Mouse (Mus musculus): ENCODE measurements around the gene Scrn3. TPM values are rescaled to one million over a fixed set of nuclear protein-coding genes. Genes with fewer than 3 reads are reported as not detected.

The Scrn3 gene
- polyA plus RNA-seq, 1 experiment from 2014 or later = 7.8 TPM

DNA sequence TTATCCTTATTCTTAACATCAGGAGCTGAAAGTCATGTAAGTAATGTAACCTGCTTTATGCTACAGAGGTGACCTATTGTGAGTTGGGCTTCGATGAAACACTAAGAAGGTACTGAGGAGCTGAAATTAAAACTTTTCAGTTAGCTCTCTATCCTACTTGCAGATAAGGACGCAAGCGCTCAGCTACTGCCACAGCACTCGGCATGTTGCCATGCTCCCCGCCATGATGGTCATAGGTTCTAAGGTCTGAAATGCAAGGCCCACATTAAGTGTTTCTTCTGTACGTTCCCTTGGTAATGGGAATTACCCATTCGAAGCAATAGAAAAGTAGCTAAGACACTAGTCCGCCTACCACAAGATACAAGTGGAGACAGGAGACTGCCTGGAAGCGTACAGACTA is 9.7 kb upstream of the Scrn3 start:
- Histone ChIP-seq H3K4me2 (replicated peaks; ENCODE audit: low read depth) (no peak overlapping the region), H3K4me1 (replicated peaks; ENCODE audit: control insufficient read depth, insufficient read depth, low read length) (no peaks in the 10 kb centered on the region), H3K27me3 (replicated peaks; ENCODE audit: control insufficient read depth, insufficient read depth, low read length) (no peaks in the 10 kb centered on the region), H3K27ac (ENCODE audit: low read depth, low read length) (no peak overlapping the region), H3K9ac (ENCODE audit: low read depth, low read length) (no peak overlapping the region), H3K36me3 (ENCODE audit: control insufficient read depth, insufficient read depth) (peaks cover 54% of the 10 kb centered on the region), H3K9me3 (ENCODE audit: control insufficient read depth) (no peaks in the 10 kb centered on the region), H3K4me3 (ENCODE audit: low read depth, low read length) (no peak overlapping the region)
- TF ChIP-seq CTCF (IDR thresholded peaks at IDR 0.05; ENCODE audit: low read depth) = no peak
- ATAC-seq = no peak
- 94% methylated on average over 9 of the region's 9 CpGs for WGBS

DNA sequence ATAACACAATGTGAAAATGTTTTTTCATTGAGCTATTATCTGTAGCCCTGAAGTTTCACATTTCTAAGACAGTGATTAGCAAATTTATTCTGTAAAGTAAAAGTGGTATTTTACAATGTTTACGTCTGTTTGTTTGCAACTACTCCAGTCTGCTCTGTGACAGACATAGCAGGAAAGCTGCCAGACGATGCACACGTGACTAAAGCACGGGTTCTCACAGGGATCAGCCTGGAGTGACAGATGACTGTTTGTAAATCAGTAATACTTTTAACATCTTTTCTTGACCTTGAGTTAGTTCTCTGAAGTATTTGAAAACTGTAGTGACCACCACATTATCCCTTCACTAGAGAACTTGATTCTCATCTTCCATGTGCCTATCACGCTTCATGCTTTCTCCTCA is 7.9 kb upstream of the Scrn3 start:
- no peak overlapping the region for H3K4me2 ChIP-seq (replicated peaks; ENCODE audit: low read depth)
- no peaks in the 10 kb centered on the region for H3K9me3 ChIP-seq (ENCODE audit: control insufficient read depth)
- H3K4me3 ChIP-seq (ENCODE audit: low read depth, low read length) = no peak overlapping the region
- ATAC-seq = no peak
- H3K27ac ChIP-seq (ENCODE audit: low read depth, low read length) = no peak overlapping the region
- 80% methylated on average over 5 of the region's 5 CpGs for WGBS
- peaks cover 55% of the 10 kb centered on the region for H3K36me3 ChIP-seq (ENCODE audit: control insufficient read depth, insufficient read depth)
- no peaks in the 10 kb centered on the region for H3K27me3 ChIP-seq (replicated peaks; ENCODE audit: control insufficient read depth, insufficient read depth, low read length)
- no peak overlapping the region for H3K9ac ChIP-seq (ENCODE audit: low read depth, low read length)
- H3K4me1 ChIP-seq (replicated peaks; ENCODE audit: control insufficient read depth, insufficient read depth, low read length) = no peaks in the 10 kb centered on the region
- TF ChIP-seq CTCF (IDR thresholded peaks at IDR 0.05; ENCODE audit: low read depth) = no peak

DNA sequence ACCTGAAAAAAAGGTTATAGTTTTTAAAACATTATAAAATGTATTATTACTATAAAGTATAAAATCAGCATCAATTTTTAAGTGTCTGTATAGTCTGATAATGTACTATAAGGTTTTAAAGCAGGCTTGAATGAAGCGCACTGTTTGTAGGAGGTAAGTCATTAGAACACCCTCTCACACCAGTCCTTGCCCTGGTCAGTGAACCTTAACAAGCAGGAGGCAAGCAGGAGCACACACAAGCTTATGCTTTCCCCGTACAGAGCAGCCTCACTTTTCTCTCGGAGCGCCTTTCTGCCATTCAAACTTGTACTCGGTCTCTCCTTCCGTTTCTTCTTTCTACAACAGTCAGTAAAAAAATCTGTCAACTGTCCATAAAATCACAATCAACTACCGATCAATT is 6.4 kb upstream of the Scrn3 start:
- no peak for TF ChIP-seq CTCF (IDR thresholded peaks at IDR 0.05; ENCODE audit: low read depth)
- no peaks in the 10 kb centered on the region for H3K9me3 ChIP-seq (ENCODE audit: control insufficient read depth)
- no peak overlapping the region for H3K27ac ChIP-seq (ENCODE audit: low read depth, low read length)
- H3K4me1 ChIP-seq (replicated peaks; ENCODE audit: control insufficient read depth, insufficient read depth, low read length) = no peaks in the 10 kb centered on the region
- no peak for ATAC-seq
- H3K36me3 ChIP-seq (ENCODE audit: control insufficient read depth, insufficient read depth) = peaks cover 48% of the 10 kb centered on the region
- no peak overlapping the region for H3K4me2 ChIP-seq (replicated peaks; ENCODE audit: low read depth)
- H3K4me3 ChIP-seq (ENCODE audit: low read depth, low read length) = no peak overlapping the region
- no peaks in the 10 kb centered on the region for H3K27me3 ChIP-seq (replicated peaks; ENCODE audit: control insufficient read depth, insufficient read depth, low read length)
- 92% methylated on average over 7 of the region's 7 CpGs for WGBS
- H3K9ac ChIP-seq (ENCODE audit: low read depth, low read length) = no peak overlapping the region

DNA sequence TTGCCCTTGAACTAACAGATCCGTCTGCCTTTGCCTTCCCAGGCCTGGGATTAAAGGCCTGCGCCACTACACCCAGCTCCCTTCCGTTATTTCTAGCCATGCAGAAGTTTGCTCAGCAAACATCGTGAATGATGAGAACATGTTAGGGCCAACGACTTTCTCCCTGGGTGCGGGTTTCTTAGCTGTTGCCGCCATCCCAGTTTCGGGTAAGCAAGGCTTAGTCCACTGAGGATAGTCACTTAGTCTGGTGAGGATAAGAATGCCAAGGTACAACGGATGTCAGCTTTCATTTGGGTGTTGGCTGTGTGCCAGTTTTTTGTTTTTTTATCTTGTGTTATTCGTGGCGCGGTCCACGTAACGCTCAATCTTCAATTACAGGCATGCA is 708 bp downstream of the Scrn3 start:
- H3K4me3 ChIP-seq (ENCODE audit: low read depth, low read length) = peak overlapping the region; percentile 67
- peaks cover 8% of the 10 kb centered on the region for H3K36me3 ChIP-seq (ENCODE audit: control insufficient read depth, insufficient read depth)
- no peak overlapping the region for H3K9ac ChIP-seq (ENCODE audit: low read depth, low read length)
- ATAC-seq = peak; percentile 58
- H3K9me3 ChIP-seq (ENCODE audit: control insufficient read depth) = no peaks in the 10 kb centered on the region
- H3K4me1 ChIP-seq (replicated peaks; ENCODE audit: control insufficient read depth, insufficient read depth, low read length) = no peaks in the 10 kb centered on the region
- H3K27me3 ChIP-seq (replicated peaks; ENCODE audit: control insufficient read depth, insufficient read depth, low read length) = no peaks in the 10 kb centered on the region
- 21% methylated on average over 14 of the region's 14 CpGs for WGBS
- TF ChIP-seq CTCF (IDR thresholded peaks at IDR 0.05; ENCODE audit: low read depth) = no peak
- peak overlapping the region; percentile 71 for H3K4me2 ChIP-seq (replicated peaks; ENCODE audit: low read depth)
- peak overlapping the region; percentile 69; the same call in 1 of the 2 replicates for H3K27ac ChIP-seq (ENCODE audit: low read depth, low read length)

DNA sequence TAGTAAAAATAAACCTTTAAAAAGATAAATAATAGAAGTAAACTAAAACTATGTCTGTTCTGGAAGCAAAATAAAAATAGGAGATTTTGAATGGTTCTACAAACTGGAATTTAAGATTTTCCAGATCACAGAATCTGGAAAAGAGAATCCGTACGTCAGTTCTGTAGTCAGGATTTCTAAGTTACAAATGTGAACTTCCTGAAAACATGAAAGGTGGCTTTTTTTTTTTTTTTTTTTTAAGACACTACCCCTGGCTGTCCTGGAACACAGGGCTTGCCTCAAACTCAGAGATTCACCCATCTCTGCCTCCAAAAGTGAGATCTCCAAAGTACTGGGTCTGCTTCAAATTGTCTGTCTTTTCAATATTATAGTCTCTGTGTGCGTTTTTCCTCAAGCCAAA is 1.9 kb downstream of the Scrn3 start:
- no peak for TF ChIP-seq CTCF (IDR thresholded peaks at IDR 0.05; ENCODE audit: low read depth)
- H3K36me3 ChIP-seq (ENCODE audit: control insufficient read depth, insufficient read depth) = peaks cover 5% of the 10 kb centered on the region; the same call in 1 of the 2 replicates
- H3K4me2 ChIP-seq (replicated peaks; ENCODE audit: low read depth) = no peak overlapping the region
- H3K4me3 ChIP-seq (ENCODE audit: low read depth, low read length) = no peak overlapping the region
- WGBS = 92% methylated on average over 3 of the region's 3 CpGs
- H3K27ac ChIP-seq (ENCODE audit: low read depth, low read length) = no peak overlapping the region
- no peaks in the 10 kb centered on the region for H3K27me3 ChIP-seq (replicated peaks; ENCODE audit: control insufficient read depth, insufficient read depth, low read length)
- no peaks in the 10 kb centered on the region for H3K9me3 ChIP-seq (ENCODE audit: control insufficient read depth)
- no peak overlapping the region for H3K9ac ChIP-seq (ENCODE audit: low read depth, low read length)
- no peak for ATAC-seq
- no peaks in the 10 kb centered on the region for H3K4me1 ChIP-seq (replicated peaks; ENCODE audit: control insufficient read depth, insufficient read depth, low read length)

DNA sequence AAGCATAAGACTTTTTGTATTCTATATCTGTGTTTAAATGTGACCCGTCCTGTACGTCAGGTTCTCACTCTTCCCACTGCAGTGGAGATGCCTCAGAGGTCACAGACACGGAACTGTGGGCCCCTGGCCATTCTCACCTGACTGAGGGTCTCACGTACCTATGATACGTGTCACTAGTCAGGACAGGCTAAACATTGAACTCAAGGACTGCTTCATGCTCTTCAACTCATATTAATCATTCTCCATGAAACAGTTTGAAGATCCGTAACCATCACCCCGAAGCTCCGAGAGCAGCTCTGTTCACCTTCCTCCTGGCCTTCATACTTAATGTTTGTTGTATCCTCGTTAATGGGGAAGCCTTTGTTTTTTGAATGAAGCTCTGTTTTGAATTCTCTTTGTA is 5.0 kb downstream of the Scrn3 start:
- Histone ChIP-seq H3K9ac (ENCODE audit: low read depth, low read length) (no peak overlapping the region), H3K36me3 (ENCODE audit: control insufficient read depth, insufficient read depth) (0 out of 2 replicates have a peak, but pooled peaks cover 5% of the 10 kb centered on the region), H3K27ac (ENCODE audit: low read depth, low read length) (no peak overlapping the region), H3K4me1 (replicated peaks; ENCODE audit: control insufficient read depth, insufficient read depth, low read length) (no peaks in the 10 kb centered on the region), H3K27me3 (replicated peaks; ENCODE audit: control insufficient read depth, insufficient read depth, low read length) (no peaks in the 10 kb centered on the region), H3K9me3 (ENCODE audit: control insufficient read depth) (no peaks in the 10 kb centered on the region), H3K4me3 (ENCODE audit: low read depth, low read length) (no peak overlapping the region), H3K4me2 (replicated peaks; ENCODE audit: low read depth) (no peak overlapping the region)
- 93% methylated on average over 9 of the region's 9 CpGs for WGBS
- ATAC-seq = no peak
- TF ChIP-seq CTCF (IDR thresholded peaks at IDR 0.05; ENCODE audit: low read depth) = no peak

DNA sequence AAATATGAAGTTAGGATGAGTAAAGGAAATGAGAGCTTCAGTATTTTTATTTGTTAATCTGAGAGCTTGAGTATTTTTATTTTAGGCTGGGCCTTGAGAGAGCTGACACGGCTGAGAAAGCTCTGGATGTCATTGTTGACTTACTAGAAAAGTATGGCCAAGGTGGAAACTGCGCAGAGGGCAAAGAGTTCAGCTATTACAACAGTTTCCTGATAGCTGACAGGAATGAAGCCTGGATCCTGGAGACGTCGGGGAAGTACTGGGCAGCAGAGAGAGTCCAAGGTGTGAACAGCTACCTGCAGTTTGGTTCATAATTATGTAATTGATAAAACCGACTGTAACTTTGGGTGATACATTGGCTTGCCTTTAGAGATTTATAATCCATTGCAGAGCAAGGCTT is 6.8 kb downstream of the Scrn3 start:
- no peak for TF ChIP-seq CTCF (IDR thresholded peaks at IDR 0.05; ENCODE audit: low read depth)
- WGBS = 74% methylated on average over 5 of the region's 5 CpGs
- ATAC-seq = no peak

More for the DNA sequence above, 6.8 kb downstream of the Scrn3 start:
- Histone ChIP-seq H3K27me3 (replicated peaks; ENCODE audit: control insufficient read depth, insufficient read depth, low read length) (no peaks in the 10 kb centered on the region), H3K9ac (ENCODE audit: low read depth, low read length) (no peak overlapping the region), H3K36me3 (ENCODE audit: control insufficient read depth, insufficient read depth) (0 out of 2 replicates have a peak, but pooled peaks cover 5% of the 10 kb centered on the region), H3K9me3 (ENCODE audit: control insufficient read depth) (no peaks in the 10 kb centered on the region), H3K4me1 (replicated peaks; ENCODE audit: control insufficient read depth, insufficient read depth, low read length) (no peaks in the 10 kb centered on the region), H3K27ac (ENCODE audit: low read depth, low read length) (no peak overlapping the region), H3K4me3 (ENCODE audit: low read depth, low read length) (no peak overlapping the region), H3K4me2 (replicated peaks; ENCODE audit: low read depth) (no peak overlapping the region)
